Mouse (Mus musculus): ENCODE data around the gene AW011738.

Gene AW011738

GRCm38 (mm10) chr4:156203001-156203412, at the start of gene AW011738:
AW011738 (plus strand) TSS chr4:156203304.
- peak; percentile 79 to 87 for DNase-seq

GRCm38 (mm10) chr4:156154771-156155170, 48.3 kb upstream of the AW011738 start:
- no peak for DNase-seq

DNA sequence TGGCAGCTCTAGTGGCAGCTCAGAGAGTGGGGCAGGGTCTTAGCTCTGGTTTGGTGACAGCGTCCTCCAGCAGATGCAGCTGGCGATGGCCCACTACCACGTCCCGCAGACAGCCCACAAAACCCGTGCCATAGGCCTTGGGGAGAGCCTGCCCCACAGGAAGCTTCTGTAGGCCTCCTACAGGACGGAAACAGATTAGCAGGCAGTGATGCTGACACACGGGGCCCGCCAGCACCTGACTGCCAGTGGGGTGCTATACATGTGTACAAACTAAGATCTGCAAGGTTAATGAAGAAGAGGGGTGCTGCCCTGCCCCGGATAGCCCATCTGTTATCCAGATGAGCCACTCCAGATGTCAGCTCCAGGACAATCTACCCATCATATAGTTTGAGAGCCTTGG, 36.6 kb upstream of the AW011738 start:
- no peak for DNase-seq

DNA sequence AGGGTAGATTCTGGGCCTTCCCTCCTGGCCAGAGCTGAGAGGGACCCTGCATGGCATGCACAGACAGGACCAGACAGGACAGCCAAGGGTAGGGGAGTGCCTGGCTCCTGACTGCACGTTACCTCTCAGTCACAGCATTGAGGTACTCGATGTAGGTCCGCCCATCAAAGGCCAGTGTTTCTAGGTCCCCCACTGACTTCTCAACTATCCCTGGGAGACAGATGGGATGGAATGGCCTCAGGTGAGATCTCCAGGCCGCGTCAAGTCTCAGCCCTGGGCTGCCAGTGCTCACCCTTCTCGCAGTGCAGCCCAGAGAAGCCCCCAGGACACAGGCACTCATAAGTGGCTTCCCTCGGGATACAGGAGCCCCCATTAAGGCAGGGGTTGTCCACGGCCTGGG, 34.5 kb upstream of the AW011738 start:
- DNase-seq: no peak

GRCm38 (mm10) chr4:156169129-156169528, 34.0 kb upstream of the AW011738 start:
- DNase-seq: no peak

- no peak for DNase-seq
Measured at GRCm38 (mm10) chr4:156171828-156172227, 31.3 kb upstream of the AW011738 start.

GRCm38 (mm10) chr4:156177630-156178029, 25.5 kb upstream of the AW011738 start:
- DNase-seq: no peak

DNA sequence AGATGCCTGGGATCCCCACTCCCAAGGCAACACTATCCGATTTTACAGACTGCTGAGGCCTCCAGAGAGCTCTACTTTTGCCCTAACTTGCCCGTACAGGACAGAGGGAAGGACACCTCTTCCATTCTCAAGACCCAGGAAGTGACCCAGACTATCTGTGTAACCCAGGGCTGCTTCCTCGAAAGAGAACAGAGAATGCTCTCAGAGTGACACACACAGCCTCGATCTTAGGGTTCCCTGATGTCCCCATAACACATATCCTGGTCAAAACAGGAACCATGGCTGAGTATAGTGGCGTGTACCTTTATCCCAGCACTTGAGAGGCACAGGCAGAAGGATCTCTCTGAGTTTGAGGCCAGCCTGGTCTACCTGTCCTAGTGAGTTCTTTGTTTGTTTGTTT, 19.4 kb upstream of the AW011738 start:
- no peak for DNase-seq

DNA sequence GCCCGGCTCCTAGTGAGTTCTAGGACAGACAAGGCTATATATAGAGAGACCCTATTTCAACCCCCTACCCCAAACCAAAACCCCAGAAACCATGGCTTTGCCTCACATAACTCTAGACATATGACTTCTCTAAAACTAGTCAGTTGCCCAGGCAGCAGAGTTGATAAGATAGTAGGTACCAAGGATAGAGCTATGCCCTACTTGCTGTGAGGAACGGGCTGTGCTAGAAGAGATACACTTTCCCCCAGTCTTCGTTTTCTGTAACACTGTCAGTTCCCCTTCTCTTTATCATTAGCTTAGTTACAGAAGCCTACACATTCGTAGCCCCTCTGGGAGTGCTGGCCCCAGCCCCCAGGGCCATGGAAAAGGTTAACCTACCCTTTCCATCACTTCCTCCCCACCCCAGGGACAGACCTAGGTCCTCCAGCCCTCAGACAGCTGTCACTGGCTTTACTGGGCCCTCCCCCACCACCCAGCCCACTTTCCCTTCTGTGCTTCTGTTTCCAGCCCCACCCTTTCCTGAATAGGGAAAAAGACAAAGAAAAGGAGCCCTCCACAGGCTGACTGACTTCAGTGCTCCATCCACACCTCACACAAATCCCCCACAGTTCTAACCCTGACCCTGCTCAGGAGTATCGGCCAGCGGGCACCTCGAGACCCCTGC, 18.7 kb upstream of the AW011738 start:
- no peak for DNase-seq

DNA sequence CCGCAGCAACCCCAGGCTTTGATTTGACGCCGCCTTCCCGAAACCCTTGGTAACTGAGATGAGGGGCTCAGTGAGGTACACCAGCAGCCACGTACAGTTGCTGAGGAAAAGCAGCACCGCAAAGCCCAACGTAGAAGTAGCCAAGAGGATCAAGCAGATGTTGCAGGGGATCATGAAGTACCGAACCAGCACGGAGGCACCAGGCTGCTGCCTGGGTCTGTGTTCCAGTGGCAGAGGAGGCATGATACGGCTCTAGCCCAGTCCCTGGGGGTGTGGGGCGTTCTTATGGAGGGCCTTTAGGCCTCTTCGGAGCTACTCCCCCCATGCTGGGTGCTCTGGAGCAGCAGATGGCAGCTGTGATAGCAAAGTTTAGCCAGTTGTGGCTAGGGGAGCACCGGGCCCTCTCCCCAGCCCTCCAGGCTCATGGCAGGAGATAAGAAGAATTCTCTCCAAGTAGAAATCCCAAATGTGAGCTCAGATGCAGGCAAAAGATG, 17.6 kb upstream of the AW011738 start:
- DNase-seq: peak in 1 of 2 experiments; percentile 19

- DNase-seq: peak; percentile 46 to 48
Measured at GRCm38 (mm10) chr4:156185950-156186850, 16.9 kb upstream of the AW011738 start.

GRCm38 (mm10) chr4:156188162-156188810, 14.8 kb upstream of the AW011738 start:
- DNase-seq: no peak

DNA sequence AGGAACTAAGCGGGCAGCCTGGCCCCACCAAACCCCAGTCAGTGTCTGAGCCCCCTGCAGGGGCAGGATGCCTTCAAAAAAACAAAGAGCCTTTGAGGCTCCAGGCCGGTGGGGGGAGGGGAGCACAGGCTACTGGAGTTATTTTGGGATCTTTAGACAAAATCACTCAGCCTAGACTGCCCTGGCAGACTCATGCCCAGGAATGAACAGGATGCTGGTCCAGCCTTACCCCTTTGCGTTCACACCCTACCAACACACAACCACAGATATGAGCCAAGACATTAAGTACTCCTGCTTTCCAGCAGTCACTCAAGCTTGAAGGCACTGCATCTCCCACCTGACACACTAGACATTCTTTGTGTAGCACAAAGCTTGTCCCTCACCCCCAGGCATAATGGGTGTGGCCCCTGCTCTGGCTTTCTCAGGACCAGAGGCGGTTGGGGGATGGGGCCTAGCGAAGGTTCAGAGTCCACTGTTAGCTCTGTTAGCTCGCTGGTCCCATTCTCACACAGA, 14.2 kb upstream of the AW011738 start:
- DNase-seq: peak in 1 of 2 experiments; percentile 16

DNA sequence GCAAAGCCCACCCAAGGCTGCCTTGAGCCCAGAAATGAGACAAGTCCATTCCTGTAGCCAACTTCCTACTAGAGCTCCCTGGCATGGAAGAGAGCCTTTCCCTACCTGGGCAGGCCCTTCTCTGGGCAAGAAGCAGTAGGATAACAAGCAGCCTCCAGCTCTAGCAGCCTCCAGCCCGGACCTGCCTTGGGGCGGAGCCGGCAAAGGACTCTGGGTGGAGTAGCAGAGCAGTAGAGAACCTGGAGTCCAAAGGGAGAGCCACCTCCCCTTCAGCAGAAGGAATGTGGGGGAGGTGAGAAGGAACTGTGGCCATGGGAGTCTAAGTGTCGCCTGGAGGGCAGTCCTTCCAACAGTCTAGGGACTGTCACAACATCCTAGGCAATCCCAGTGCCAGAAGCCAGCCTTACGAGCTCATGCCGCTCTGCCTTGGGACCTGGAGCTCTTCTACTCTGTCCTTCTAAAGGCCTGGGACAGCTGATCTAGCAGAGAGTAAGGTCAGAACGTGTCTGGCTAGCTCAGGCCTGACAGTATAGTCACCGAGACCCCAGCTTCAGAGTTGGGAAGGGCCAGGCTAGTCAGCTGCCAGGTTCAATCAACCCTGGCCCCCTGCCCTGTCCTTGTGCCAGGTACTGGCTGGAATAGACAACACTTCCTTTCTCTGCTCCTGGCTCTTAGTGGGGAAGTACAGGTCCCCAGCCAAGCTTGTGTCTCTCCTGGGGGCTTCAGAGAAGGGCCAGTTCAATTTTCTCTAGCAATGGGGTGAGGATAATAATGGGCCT, 10.5 kb upstream of the AW011738 start:
- no peak for DNase-seq

DNA sequence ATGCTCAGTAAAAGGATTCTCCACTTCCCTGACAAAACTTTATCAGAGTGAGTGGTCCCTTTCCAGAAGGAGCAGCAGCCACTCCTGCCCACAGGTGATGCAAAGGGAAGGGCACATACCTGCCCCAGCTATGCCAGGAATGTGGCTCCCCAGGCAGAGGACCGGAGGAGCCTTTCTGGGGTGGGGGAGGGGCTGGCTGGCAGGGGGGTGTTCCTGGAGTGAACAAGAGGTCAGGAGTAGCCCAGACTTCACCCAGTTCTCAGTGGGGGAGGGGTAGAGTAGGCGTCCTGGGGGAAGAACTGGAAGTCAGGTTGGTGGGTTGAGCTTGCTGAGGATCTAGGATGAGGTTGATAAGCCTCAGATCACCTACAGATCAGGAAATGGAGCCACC, 9.9 kb upstream of the AW011738 start:
- no peak for DNase-seq

GRCm38 (mm10) chr4:156193906-156194305, 9.2 kb upstream of the AW011738 start:
- no peak for DNase-seq

GRCm38 (mm10) chr4:156194346-156194745, 8.8 kb upstream of the AW011738 start:
- DNase-seq: no peak

GRCm38 (mm10) chr4:156195927-156196870, 6.9 kb upstream of the AW011738 start:
- peak; percentile 35 to 51 for DNase-seq

DNA sequence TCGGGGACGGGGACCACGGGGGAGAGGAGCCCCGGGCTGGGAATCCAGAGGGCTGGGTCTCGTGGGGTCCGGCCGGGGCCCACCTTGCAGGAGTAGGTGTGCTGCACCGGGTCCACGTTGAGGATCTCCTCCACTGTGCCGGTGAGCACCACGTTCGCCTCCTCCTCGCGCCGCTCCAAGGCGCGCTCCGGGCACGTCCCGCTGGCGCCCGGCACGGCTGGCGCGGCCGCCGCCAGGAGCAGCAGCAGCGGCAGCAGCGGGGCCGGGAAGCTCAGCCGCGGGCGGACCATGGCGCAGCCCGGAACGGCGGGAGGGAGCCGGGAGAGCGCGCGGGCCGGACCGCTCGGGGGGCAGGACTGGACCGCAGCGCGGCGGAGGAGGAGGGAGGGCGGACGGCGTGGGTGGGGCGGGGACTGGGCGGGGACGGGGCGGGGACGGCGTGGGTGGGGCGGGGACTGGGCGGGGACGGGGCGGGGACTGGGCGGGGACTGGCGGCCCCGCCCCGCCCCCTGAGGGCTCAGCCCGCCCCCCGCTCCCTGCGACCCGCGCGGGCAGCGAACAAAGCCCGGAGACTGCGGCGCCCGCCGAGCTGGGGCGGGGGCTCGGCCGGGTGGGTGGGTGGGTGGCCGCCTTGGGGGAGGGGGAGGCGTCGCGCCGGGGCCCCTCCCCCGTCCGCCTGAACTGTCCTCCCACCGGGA, 5.8 kb upstream of the AW011738 start, which contains the start of gene Agrn:
Gene Agrn, minus strand, starts transcription at position 358 of the 698 bp plus-strand sequence.
- peak; percentile 73 to 80 for DNase-seq

- DNase-seq: peak; percentile 86 to 88
Measured at GRCm38 (mm10) chr4:156197829-156198205, 5.3 kb upstream of the AW011738 start.

Measured in cerebellum, adult 18-20 months (tissue).